Mouse (Mus musculus) Patski (cell line): Measurements from ENCODE around the gene Mas1. TPM values are rescaled to one million over a fixed set of nuclear protein-coding genes. Genes with fewer than 3 reads are reported as not detected.

Experiments used
- ATAC-seq: fragments of 100-300 bp; one replicate; pipeline ENCODE4 v1.8.0; 2021
- CTCF ChIA-PET: fragments of 350-600 bp; sonication (Branson Sonifier 250); formaldehyde crosslinking; loops from one replicate; lab custom pipeline; 2022; ENCODE audit warnings: inconsistent platforms; lab: Charles Lee
- POLR2A ChIA-PET: fragments of 350-600 bp; sonication (Branson Sonifier 250); formaldehyde crosslinking; loops from one replicate; lab custom pipeline; 2022; ENCODE audit warnings: antibody characterized with exemption, inconsistent platforms; lab: Charles Lee
- DNase-seq: peaks from one replicate; pipeline ENCODE4 v3.0.0-alpha.2; 2011; ENCODE audit warnings: low read depth, low spot score
- H3K27me3 ChIP-seq: fragments of 371-371 bp; one replicate; pipeline ENCODE4 v1.5.1; 2021
- CTCF ChIP-seq: fragments of 100-300 bp; IDR thresholded peaks from one replicate; pipeline ENCODE4 v1.5.1; 2021
- in situ Hi-C: fragments of 300-500 bp; cut with MboI; formaldehyde crosslinking; loops from 3 replicates; pipeline ENCODE4 v1.11.1; 2018; ENCODE audit warnings: low pct_unique_long_range_greater_than_20kb, mixed read lengths
- polyA plus RNA-seq: library from polyadenylated mRNA; unstranded; gene quantifications from one replicate; pipeline ENCODE4 v1.2.3, GENCODE M21; 2021

The Mas1 gene
- polyA plus RNA-seq, 1 experiment from 2014 or later = not detected

- H3K27me3 ChIP-seq = no peaks in the 10 kb centered on the region
- ATAC-seq (no peak), DNase-seq (no peak)
- in situ Hi-C loops = no loop called here
- no peak for TF ChIP-seq CTCF
- ChIA-PET CTCF (no interaction called here), POLR2A (interaction anchor here (1.3 kb wide), 1 partner anchor 11 kb away, joined by 5 read pairs; no protein-coding TSS in a partner anchor)
Observed at GRCm38 (mm10) chr17:12801861-12802540, 65.9 kb downstream of the Mas1 start.

- DNase-seq = no peak
Observed at GRCm38 (mm10) chr17:12799368-12800275, 68.3 kb downstream of the Mas1 start.

GRCm38 (mm10) chr17:12798571-12798970 is 69.4 kb downstream of the Mas1 start:
- no peak for TF ChIP-seq CTCF
- in situ Hi-C loops = no loop called here
- no peaks in the 10 kb centered on the region for H3K27me3 ChIP-seq
- ChIA-PET POLR2A (no interaction called here), CTCF (interaction anchor here (1.0 to 1.3 kb wide), 3 partner anchors 11 to 37 kb away, joined by 3 to 4 read pairs (median 3); no protein-coding TSS in a partner anchor)
- DNase-seq = no peak
- ATAC-seq = no peak

More at GRCm38 (mm10) chr17:12799368-12800275, 68.3 kb downstream of the Mas1 start:
- no peak for ATAC-seq
- in situ Hi-C loops = no loop called here
- H3K27me3 ChIP-seq = no peaks in the 10 kb centered on the region
- TF ChIP-seq CTCF = no peak
- ChIA-PET CTCF (no interaction called here), POLR2A (interaction anchor here (0.6 kb wide), 1 partner anchor 673 kb away, joined by 3 read pairs; no protein-coding TSS in a partner anchor)

- in situ Hi-C loops = no loop called here
- ATAC-seq = no peak
- POLR2A ChIA-PET = no interaction called here
- H3K27me3 ChIP-seq = no peaks in the 10 kb centered on the region
- DNase-seq = no peak
- peak; percentile 20 for TF ChIP-seq CTCF
- CTCF ChIA-PET = interaction anchor here (0.6 to 1.3 kb wide), 6 partner anchors 11 to 36 kb away, joined by 3 to 4 read pairs (median 3); no protein-coding TSS in a partner anchor
Observed at GRCm38 (mm10) chr17:12797427-12798029, 70.4 kb downstream of the Mas1 start.

- no peaks in the 10 kb centered on the region for H3K27me3 ChIP-seq
- ATAC-seq (no peak), DNase-seq (no peak)
- no peak for TF ChIP-seq CTCF
- CTCF ChIA-PET = no interaction called here
- in situ Hi-C loops = no loop called here
- POLR2A ChIA-PET = no interaction called here
Observed at GRCm38 (mm10) chr17:12796633-12797032, 71.3 kb downstream of the Mas1 start.

DNA sequence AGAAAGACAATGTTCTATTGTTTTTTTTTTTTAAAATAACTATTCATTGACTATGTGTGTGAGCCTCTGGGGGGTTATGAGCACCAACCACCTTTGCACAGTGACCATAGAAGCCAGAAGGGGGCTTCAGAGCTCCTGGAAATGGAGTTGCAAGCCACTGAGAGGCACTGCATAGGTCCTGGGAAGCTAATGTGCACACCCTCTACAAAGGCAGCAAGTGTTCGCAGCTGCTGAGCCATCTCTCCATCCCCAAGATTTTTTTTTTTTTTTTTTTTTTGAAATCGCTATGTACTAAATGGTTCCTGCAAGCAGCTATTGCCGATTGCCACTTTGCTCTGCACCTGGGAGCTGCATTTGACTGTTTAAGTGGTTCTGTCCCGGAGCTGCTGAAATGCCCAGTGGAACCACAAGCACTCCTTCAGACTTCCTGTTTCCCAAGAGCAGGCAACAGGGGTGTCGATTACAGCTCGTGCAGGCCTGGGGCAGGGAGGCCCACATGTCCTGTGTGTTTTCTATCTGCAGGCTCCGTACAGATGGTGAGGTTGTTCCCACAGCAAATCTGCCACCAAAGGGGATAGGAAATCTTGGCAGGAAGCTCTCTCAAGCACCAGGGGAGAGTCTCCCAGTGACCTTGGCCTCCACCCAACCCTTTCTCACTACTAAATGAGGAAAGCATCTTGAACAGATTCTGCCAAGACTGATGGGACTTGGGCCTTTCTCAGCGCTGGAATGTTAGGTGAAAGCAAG is 74.1 kb downstream of the Mas1 start:
- DNase-seq (no peak), ATAC-seq (no peak)
- TF ChIP-seq CTCF = no peak
- in situ Hi-C loops = no loop called here
- H3K27me3 ChIP-seq = no peaks in the 10 kb centered on the region
- CTCF ChIA-PET = interaction anchor here (1.4 kb wide), 1 partner anchor 17 kb away, joined by 5 read pairs; no protein-coding TSS in a partner anchor
- POLR2A ChIA-PET = interaction anchor here (1.0 kb wide), 1 partner anchor 32 kb away, joined by 3 read pairs; no protein-coding TSS in a partner anchor

DNA sequence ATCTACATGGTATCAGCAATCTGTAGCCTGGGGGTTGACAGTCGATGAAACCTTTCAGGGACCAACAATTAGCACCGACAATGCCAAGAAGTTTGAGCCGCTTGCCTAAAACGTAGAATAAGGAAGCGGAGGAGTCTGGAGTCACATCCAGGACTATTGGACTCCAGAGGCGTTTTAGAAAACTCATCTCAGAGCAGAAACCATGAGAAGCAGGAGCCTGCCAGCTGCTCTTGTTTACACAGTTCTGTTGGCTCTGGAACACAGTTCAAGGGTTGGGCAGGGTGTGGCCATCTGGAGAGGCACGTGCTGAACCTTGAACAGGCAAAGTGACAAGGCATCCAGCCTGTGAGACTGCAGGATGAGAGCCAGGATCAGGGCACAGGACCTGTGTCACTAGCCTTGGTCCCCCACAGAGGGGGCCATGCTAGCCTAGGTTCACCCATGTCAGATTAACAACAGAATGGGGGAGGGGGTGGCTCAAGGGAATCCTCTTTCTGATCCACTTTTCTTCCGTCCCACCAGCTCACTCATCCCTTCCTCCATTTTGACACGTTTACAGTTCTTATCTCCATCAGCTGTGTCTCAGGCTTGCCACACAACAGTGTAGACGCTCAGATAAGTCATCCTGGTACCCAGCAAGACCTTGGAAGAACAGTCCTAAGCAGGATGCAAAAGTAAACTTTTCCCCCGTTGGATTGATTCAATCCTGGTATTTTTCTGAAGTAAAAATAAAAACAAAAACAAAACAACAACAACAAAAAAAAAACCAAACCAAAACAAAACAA is 75.3 kb downstream of the Mas1 start:
- DNase-seq (no peak), ATAC-seq (no peak)
- no peak for TF ChIP-seq CTCF
- ChIA-PET CTCF (no interaction called here), POLR2A (no interaction called here)
- H3K27me3 ChIP-seq = no peaks in the 10 kb centered on the region
- in situ Hi-C loops = no loop called here

- ATAC-seq = peak; percentile 37
- no peak for TF ChIP-seq CTCF
- H3K27me3 ChIP-seq = no peaks in the 10 kb centered on the region
- in situ Hi-C loops = no loop called here
- ChIA-PET POLR2A (interaction anchor here (1.2 kb wide), 1 partner anchor 10 kb away, joined by 5 read pairs; no protein-coding TSS in a partner anchor), CTCF (interaction anchor here (2.5 kb wide), 1 partner anchor 13 kb away, joined by 8 read pairs; no protein-coding TSS in a partner anchor)
- no peak for DNase-seq
Observed at GRCm38 (mm10) chr17:12791420-12791819, 76.5 kb downstream of the Mas1 start.

GRCm38 (mm10) chr17:12791079-12791406 is 76.9 kb downstream of the Mas1 start:
- DNase-seq = no peak
- CTCF ChIA-PET = interaction anchor here (2.5 kb wide), 1 partner anchor 12 kb away, joined by 8 read pairs; no protein-coding TSS in a partner anchor
- in situ Hi-C loops = no loop called here
- TF ChIP-seq CTCF = no peak
- POLR2A ChIA-PET = interaction anchor here (1.2 to 1.6 kb wide), 2 partner anchors 11 to 23 kb away, joined by 3 to 5 read pairs; no protein-coding TSS in a partner anchor
- ATAC-seq = no peak
- H3K27me3 ChIP-seq = no peaks in the 10 kb centered on the region

Other genes with a start within 250 kb of the Mas1 start
- gene Slc22a1, start 192.3 kb downstream of the Mas1 start, polyA plus RNA-seq = not detected
- 70.4 TPM for gene Igf2r, start 98.5 kb downstream of the Mas1 start, polyA plus RNA-seq
- not detected for gene Mrgprh, start 7.9 kb upstream of the Mas1 start, polyA plus RNA-seq
- 6.9 TPM for gene Pnldc1, start 42.1 kb upstream of the Mas1 start, polyA plus RNA-seq
- gene Tcp1, start 47.6 kb upstream of the Mas1 start, polyA plus RNA-seq = 297 TPM
- 86.8 TPM for gene Mrpl18, start 48.2 kb upstream of the Mas1 start, polyA plus RNA-seq
- gene Acat3, start 72.5 kb upstream of the Mas1 start, polyA plus RNA-seq = 4.4 TPM
- gene Acat2, start 92.6 kb upstream of the Mas1 start, polyA plus RNA-seq = 40.8 TPM
- 80.5 TPM for gene Wtap, start 126.0 kb upstream of the Mas1 start, polyA plus RNA-seq
- 164 TPM for gene Sod2, start 138.7 kb upstream of the Mas1 start, polyA plus RNA-seq
- not detected for gene Gpr31b, start 184.2 kb upstream of the Mas1 start, polyA plus RNA-seq
- gene Tcp10b, start 193.0 kb upstream of the Mas1 start, polyA plus RNA-seq = 0.21 TPM